11 mouse cellular contexts compared by ENCODE assay signal in genomic region chr8:120373621-120374020, GRCm38 (mm10).
DNase-seq lines count a peak whose midpoint lies in the region; ATAC-seq and TF ChIP-seq lines count a peak whose summit lies in the region.
"Had no signal": no experiment of that assay in that cellular context is flagged by ENCODE, and none has a peak within 500 bp of the region (broad histone marks: within the 10 kb centered on the region; RNA-seq: fewer than 3 reads in every experiment).

No protein-coding gene starts in this region.

- no peak for TF ChIP-seq POLR2A in heart, adult 2 months (IDR thresholded peaks at IDR 0.05; ENCODE audit: insufficient read depth, low read depth, low read length)

- no peaks in the 10 kb centered on the region for H3K36me3 ChIP-seq in heart, embryonic 12.5 days
- no peaks in the 10 kb centered on the region for H3K36me3 ChIP-seq in heart, adult 2 months (ENCODE audit: control insufficient read depth, insufficient read depth, low read length)
- no peaks in the 10 kb centered on the region for H3K36me3 ChIP-seq in midbrain, embryonic 13.5 days
- H3K36me3 ChIP-seq in midbrain, embryonic 11.5 days (ENCODE audit: control insufficient read depth, insufficient read depth, low read length) = no peaks in the 10 kb centered on the region
- no peaks in the 10 kb centered on the region for H3K36me3 ChIP-seq in limb, embryonic 15.5 days
- H3K36me3 ChIP-seq in stomach, embryonic 15.5 days = no peaks in the 10 kb centered on the region

- intact Hi-C loops in heart, adult 2 months (cut with DNase I) = no loop called here

- H3K9me3 ChIP-seq in heart, embryonic 12.5 days (replicated peaks) = no peaks in the 10 kb centered on the region
- H3K9me3 ChIP-seq in midbrain, embryonic 13.5 days = no peaks in the 10 kb centered on the region
- H3K9me3 ChIP-seq in midbrain, embryonic 11.5 days (ENCODE audit: control insufficient read depth, low read length) = no peaks in the 10 kb centered on the region
- H3K9me3 ChIP-seq in limb, embryonic 15.5 days = no peaks in the 10 kb centered on the region
- H3K9me3 ChIP-seq in stomach, embryonic 15.5 days = no peaks in the 10 kb centered on the region

- peaks cover 95% of the 10 kb centered on the region for H3K4me1 ChIP-seq in heart, embryonic 12.5 days (replicated peaks)
- H3K4me1 ChIP-seq in heart, adult 2 months (ENCODE audit: control insufficient read depth, insufficient read depth, low read length) = peaks cover 28% of the 10 kb centered on the region
- peaks cover 78% of the 10 kb centered on the region for H3K4me1 ChIP-seq in midbrain, embryonic 13.5 days (replicated peaks)
- peaks cover 47% of the 10 kb centered on the region for H3K4me1 ChIP-seq in midbrain, embryonic 11.5 days (ENCODE audit: control insufficient read depth, insufficient read depth, low read length)
- peaks cover 71% of the 10 kb centered on the region for H3K4me1 ChIP-seq in limb, embryonic 15.5 days
- peaks cover 78% of the 10 kb centered on the region for H3K4me1 ChIP-seq in stomach, embryonic 15.5 days

- peak overlapping the region; percentile 85; the same call in 1 of the 2 replicates for H3K27ac ChIP-seq in heart, embryonic 12.5 days (ENCODE audit: poor library complexity, severe bottlenecking)
- no peak overlapping the region for H3K27ac ChIP-seq in heart, adult 2 months
- peak overlapping the region; percentile 41 for H3K27ac ChIP-seq in midbrain, embryonic 13.5 days
- H3K27ac ChIP-seq in midbrain, embryonic 11.5 days (ENCODE audit: low read depth, low read length) = no peak overlapping the region
- H3K27ac ChIP-seq in limb, embryonic 15.5 days = 0 out of 2 replicates have a peak overlapping the region, but pooled peaks have one; percentile 23
- peak overlapping the region; percentile 72; the same call in 1 of the 2 replicates for H3K27ac ChIP-seq in stomach, embryonic 15.5 days

- H3K4me2 ChIP-seq in heart, embryonic 12.5 days = no peak overlapping the region
- H3K4me2 ChIP-seq in midbrain, embryonic 13.5 days (replicated peaks) = no peak overlapping the region
- H3K4me2 ChIP-seq in midbrain, embryonic 11.5 days = no peak overlapping the region
- H3K4me2 ChIP-seq in limb, embryonic 15.5 days = no peak overlapping the region
- no peak overlapping the region for H3K4me2 ChIP-seq in stomach, embryonic 15.5 days

- no peaks in the 10 kb centered on the region for H3K27me3 ChIP-seq in heart, embryonic 12.5 days (replicated peaks)
- no peaks in the 10 kb centered on the region for H3K27me3 ChIP-seq in heart, adult 2 months (ENCODE audit: control insufficient read depth, insufficient read depth, low read length)
- H3K27me3 ChIP-seq in midbrain, embryonic 13.5 days = no peaks in the 10 kb centered on the region
- no peaks in the 10 kb centered on the region for H3K27me3 ChIP-seq in midbrain, embryonic 11.5 days (ENCODE audit: control insufficient read depth, insufficient read depth, low read length)
- no peaks in the 10 kb centered on the region for H3K27me3 ChIP-seq in limb, embryonic 15.5 days
- H3K27me3 ChIP-seq in stomach, embryonic 15.5 days (replicated peaks) = no peaks in the 10 kb centered on the region

- no peak for TF ChIP-seq EP300 in heart, adult 2 months (IDR thresholded peaks at IDR 0.05; ENCODE audit: insufficient read depth, low read depth, low read length)

- H3K9ac ChIP-seq in heart, embryonic 12.5 days = no peak overlapping the region
- no peak overlapping the region for H3K9ac ChIP-seq in heart, adult 2 months (ENCODE audit: low read depth, low read length)
- peak overlapping the region; percentile 5; the same call in 1 of the 2 replicates for H3K9ac ChIP-seq in midbrain, embryonic 13.5 days (replicated peaks)
- H3K9ac ChIP-seq in midbrain, embryonic 11.5 days (ENCODE audit: low read length) = no peak overlapping the region
- H3K9ac ChIP-seq in limb, embryonic 15.5 days = no peak overlapping the region
- no peak overlapping the region for H3K9ac ChIP-seq in stomach, embryonic 15.5 days

- no peak overlapping the region for H3K4me3 ChIP-seq in heart, embryonic 12.5 days
- no peak overlapping the region for H3K4me3 ChIP-seq in heart, adult 2 months
- no peak overlapping the region for H3K4me3 ChIP-seq in midbrain, embryonic 13.5 days (replicated peaks)
- H3K4me3 ChIP-seq in midbrain, embryonic 11.5 days (ENCODE audit: low read depth, low read length) = no peak overlapping the region
- H3K4me3 ChIP-seq in limb, embryonic 15.5 days = no peak overlapping the region
- H3K4me3 ChIP-seq in stomach, embryonic 15.5 days (replicated peaks) = no peak overlapping the region

- no peak for TF ChIP-seq CTCF in heart, adult 2 months (IDR thresholded peaks at IDR 0.05)

- WGBS in heart, embryonic 12.5 days = 70% methylated on average over 3 of the region's 3 CpGs
- WGBS in heart, adult 2 months = 73% methylated on average over 3 of the region's 3 CpGs
- WGBS in midbrain, embryonic 13.5 days = 87% methylated on average over 3 of the region's 3 CpGs
- WGBS in midbrain, embryonic 11.5 days = 83% methylated on average over 3 of the region's 3 CpGs
- 60% methylated on average over 3 of the region's 3 CpGs for WGBS in limb, embryonic 15.5 days
- WGBS in stomach, embryonic 15.5 days = 54% methylated on average over 3 of the region's 3 CpGs

- H3K79me2 ChIP-seq in heart, adult 2 months (replicated peaks; ENCODE audit: control insufficient read depth, insufficient read depth, low read length) = no peaks in the 10 kb centered on the region

- no peak for DNase-seq in heart, adult 2 months
- DNase-seq in midbrain, embryonic 11.5 days (ENCODE audit: low spot score, missing footprints) = no peak
- no peak for DNase-seq in spleen, adult 12 weeks (ENCODE audit: low spot score)
- DNase-seq in yolk sac, embryonic 10.5 days (ENCODE audit: low spot score) = no peak
- DNase-seq: lung, postnatal 10 days; thymus, adult 18-20 months had no signal

- no peak for ATAC-seq in heart, embryonic 12.5 days (ENCODE audit: insufficient number of reproducible peaks, low FRiP score)
- ATAC-seq in midbrain, embryonic 13.5 days = no peak
- no peak for ATAC-seq in midbrain, embryonic 11.5 days (ENCODE audit: low FRiP score)
- ATAC-seq in limb, embryonic 15.5 days (ENCODE audit: insufficient number of reproducible peaks, low FRiP score, low TSS enrichment, low read depth) = no peak
- no peak for ATAC-seq in stomach, embryonic 15.5 days (ENCODE audit: insufficient read depth, low FRiP score, low read depth)
- ATAC-seq: inflammation-experienced regulatory T-cells, adult 6 months had no signal

Comparison
In these comparisons a context has a peak if more than half of its experiments do, and no peak if none do; other contexts are left out.
1. H3K27ac ChIP-seq: peak in heart, embryonic 12.5 days (single experiment), midbrain, embryonic 13.5 days (single experiment), limb, embryonic 15.5 days (single experiment) and stomach, embryonic 15.5 days (single experiment); none in heart, adult 2 months (single experiment) and midbrain, embryonic 11.5 days (single experiment).